Mouse (Mus musculus): ENCODE data around the gene Pcf11.

DNA sequence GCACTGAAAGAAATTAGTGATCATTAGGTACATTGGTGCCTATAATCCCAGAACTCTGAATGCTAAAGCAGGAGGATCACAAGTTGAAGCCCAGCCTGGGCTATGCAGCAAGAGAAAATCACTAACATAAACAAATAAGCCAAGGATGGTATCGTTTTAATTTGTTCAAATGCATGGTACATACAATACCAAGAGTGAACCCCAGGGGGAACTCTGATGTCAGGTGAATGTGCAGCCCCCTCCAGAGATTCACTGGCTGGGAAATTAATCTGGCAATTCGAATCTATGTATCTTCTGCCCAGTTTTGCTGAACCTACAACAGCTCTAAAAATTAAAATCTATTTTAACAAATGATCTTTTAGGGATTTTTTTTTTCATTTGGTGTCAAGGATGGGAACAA is 45.2 kb downstream of the Pcf11 start:
- TF ChIP-seq CTCF (IDR thresholded peaks at IDR 0.05; ENCODE audit: low read depth): peak; percentile 51
- TF ChIP-seq EP300 (optimal IDR thresholded peaks at IDR 0.05): no peak
